Mouse (Mus musculus) liver, adult 2 months (tissue): ENCODE measurements at regions not wholly inside any gene's neighbourhood (a gene's known extent, or its start where the extent isn't known, plus 50 kb on each side); places are given as distances from the start of the nearest gene placed in this dataset.

Experiments used
- CTCF ChIP-seq: fragments of 200-500 bp; IDR thresholded peaks from 2 replicates; pipeline ENCODE4 v1.5.1; 2011; ENCODE audit warnings: low read depth, low read length, control low read depth
- POLR2A ChIP-seq: fragments of 200-500 bp; IDR thresholded peaks from 2 replicates; pipeline ENCODE4 v1.6.1; 2011; ENCODE audit warnings: low read length, control low read depth; ENCODE audit not compliant: insufficient read depth; ENCODE audit errors: extremely low read depth

DNA sequence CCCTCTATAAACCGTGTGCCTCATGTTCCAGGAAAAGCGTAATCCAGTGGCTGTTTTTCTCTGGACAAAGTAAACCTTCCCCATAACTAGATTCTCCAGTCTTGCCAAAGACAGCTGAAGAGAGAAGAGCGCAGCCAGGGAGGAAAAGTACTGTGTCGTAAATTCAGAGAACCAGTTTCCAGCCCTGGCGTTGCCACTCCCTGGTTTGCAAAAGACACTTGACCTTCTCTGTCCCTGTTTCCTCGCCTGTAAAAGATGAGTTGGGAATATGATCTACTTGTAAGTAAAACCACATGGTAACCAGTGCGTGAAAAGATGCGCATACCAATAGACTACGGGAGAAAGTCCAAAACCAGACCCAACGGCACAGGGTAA is 160.1 kb upstream of the Paip1 start:
- TF ChIP-seq POLR2A (no peak), CTCF (no peak)
